Mouse (Mus musculus) right cerebral cortex, postnatal 10 days (tissue): ENCODE data around the gene Gp1ba.
A peak's percentile ranks its signal among the peaks of the same experiment; 100 is the strongest.

ENCODE experiments used
- DNase-seq, 2 experiments: peaks; one replicate each; pipeline ENCODE4 v3.0.0; 2021; ENCODE audit warnings: low spot score in 2 of 2

Gp1ba gene

DNA sequence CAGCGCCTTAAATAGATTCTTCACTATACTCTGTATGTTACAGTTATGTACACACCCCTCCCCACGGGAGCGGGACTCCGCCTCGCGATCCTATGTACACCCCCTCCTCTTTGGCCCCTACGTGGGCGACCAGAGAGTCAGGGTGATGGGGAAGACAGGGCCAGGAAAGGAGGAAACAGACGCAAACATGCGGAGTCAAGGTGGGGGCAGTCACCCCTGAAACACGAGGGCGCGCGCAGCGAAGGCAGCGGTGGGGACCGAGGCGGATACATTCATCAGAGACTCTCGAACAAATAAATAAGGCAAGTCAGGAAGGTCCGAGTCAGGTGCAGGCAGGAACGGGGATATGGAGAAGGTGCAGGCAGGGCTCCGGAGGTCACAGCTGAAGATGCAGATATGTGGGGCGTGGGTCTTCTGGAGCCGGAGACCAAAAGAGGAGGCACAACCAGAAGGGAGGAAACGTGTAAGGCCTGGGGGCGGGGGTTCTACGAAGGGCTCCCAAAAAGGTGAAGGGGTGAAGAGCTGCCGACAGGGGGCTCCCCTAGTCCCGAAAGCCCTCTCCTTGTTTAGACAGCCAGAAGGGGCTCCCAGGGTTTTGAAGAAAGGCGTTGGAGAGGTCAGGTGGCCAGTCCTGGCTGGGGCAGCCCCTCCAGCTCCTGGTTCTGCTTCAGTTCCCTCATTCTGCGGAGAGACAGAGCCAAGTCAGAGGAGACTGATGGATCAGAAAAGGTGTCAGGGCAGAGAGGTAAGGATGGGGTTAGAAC, 30.8 kb downstream of the Gp1ba start:
- peak; percentile 84 to 85 for DNase-seq

GRCm38 (mm10) chr11:70670483-70670882, 31.6 kb downstream of the Gp1ba start:
- no peak for DNase-seq

DNA sequence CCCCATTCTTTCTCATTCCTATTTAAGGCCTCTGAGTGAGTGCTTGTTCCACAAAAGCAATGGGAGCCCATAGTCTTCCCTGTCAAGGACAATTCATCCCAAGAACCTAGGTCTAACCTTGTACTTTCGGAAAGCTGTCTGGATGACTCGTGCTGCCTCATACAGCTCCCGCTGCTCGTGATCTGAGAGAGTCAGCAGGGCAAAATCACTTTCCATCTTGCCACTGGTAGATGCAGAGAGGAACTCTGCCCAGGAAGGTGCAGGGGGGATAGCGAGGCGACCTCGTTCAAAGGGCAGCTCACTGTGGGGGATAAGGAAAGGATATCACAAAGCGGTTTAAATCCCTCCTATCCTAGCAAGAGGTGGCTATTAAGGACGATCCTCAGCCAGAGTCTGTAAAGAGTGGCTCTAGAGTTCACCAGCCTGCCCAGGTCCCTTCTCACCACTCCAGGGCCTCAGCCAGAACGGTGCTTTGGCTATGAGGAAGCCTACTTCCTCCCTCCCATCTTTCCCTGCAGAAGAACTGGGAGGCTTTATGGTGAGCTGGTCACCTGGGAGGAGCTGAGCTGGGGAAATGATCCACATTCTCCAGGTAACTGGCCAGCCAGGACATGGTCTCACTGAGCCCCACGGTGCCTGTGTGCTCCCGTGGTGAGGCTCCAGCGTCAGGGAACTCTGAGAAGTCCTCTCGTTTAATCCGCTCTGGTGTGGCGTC, 32.6 kb downstream of the Gp1ba start:
- no peak for DNase-seq

- no peak for DNase-seq
Observed at GRCm38 (mm10) chr11:70674014-70674413, 35.1 kb downstream of the Gp1ba start.

- no peak for DNase-seq
Observed at GRCm38 (mm10) chr11:70674501-70674900, 35.6 kb downstream of the Gp1ba start.

- no peak for DNase-seq
Observed at GRCm38 (mm10) chr11:70678092-70678491, 39.2 kb downstream of the Gp1ba start.

DNA sequence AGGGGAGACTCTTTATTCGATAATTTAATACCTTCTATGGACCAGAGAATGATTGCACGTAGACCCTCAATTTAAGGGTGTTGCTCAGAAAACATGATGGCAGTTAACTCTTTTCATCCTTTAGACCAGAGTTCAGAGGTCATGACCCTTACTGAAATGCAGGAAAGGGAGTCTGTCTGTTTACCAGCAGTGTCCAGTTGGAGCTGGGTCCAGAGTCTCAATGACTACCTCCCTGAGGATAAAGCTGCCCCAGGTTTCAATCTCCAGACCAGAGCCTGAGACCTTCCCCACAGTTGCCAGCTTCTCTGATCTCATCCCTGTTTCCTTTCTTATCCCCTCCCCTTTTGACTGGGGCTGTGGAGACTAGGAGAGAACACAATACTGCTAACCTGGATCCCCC, 39.7 kb downstream of the Gp1ba start:
- no peak for DNase-seq

DNA sequence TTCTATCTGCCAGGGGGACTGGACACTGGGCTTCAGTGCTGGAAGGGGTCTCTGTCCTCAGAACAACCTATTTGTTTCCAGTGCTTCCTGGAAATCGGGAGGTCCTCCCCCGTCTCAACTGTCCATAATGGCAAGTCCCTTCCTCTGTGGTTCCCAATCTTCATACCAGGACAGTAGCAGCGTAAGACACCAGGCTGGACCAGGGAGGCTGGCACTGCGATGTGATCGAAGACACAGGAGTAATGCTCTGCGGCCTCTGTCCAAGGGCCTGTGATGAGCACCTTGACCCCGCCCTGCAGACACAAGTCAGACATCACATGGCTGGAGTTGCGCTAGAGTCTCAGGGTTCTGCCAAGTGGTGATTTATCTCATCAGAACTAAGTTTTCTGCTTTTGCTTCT, 40.4 kb downstream of the Gp1ba start:
- no peak for DNase-seq

DNA sequence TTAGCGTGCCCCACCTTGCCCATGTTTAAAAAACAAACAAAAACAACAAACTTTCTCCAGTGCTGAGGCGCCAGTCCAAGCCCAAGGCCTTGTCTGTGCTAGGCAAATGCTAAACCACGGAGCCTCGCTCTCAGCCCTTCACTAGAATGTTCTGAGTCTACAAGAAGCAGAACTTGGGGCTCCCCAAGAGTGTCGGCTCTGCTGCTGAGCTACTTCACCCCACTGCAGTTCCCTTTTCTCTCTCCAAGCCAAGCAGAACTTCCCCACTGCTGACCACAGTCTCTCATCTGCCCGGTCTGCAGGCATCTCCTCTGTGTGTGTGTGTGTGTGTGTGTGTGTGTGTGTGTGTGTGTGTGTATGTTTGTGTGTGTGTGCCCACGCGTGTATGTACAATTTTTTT, 41.0 kb downstream of the Gp1ba start:
- peak in 1 of 2 experiments; percentile 63 for DNase-seq

GRCm38 (mm10) chr11:70681170-70681569, 42.2 kb downstream of the Gp1ba start:
- no peak for DNase-seq

DNA sequence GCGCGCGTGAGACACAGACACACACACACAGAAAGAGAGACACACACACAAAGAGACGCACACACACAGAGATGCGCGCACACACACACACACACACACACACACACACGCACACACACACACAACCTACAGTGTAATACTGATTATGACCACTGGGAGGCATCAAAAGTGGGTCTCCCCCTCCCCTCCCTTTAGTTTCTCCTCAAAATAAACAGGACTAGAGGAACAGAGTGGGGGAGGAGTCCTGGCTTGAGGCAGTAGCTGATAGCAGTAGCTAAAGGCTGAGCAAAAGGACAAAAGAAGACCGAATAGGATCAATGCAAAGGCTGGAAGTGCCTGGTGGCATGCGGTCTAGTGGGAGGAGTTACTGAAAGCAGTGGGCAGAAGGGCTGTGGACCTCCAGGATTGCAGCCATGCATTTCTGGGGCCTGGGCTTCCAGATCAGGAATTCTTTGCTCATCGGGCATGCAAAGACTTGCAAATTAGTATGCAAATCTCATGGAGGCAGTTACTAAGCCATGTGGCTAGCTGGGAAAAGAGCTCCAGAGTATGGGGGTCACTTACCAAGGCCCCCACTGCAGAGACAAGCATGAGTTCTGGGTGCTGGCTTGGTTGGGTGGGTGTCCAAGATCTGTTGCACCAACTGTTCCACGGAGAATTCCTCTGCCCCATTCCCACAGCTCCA, 43.1 kb downstream of the Gp1ba start:
- DNase-seq = peak; percentile 65 to 80

GRCm38 (mm10) chr11:70683640-70684039, 44.7 kb downstream of the Gp1ba start:
- DNase-seq = no peak

DNA sequence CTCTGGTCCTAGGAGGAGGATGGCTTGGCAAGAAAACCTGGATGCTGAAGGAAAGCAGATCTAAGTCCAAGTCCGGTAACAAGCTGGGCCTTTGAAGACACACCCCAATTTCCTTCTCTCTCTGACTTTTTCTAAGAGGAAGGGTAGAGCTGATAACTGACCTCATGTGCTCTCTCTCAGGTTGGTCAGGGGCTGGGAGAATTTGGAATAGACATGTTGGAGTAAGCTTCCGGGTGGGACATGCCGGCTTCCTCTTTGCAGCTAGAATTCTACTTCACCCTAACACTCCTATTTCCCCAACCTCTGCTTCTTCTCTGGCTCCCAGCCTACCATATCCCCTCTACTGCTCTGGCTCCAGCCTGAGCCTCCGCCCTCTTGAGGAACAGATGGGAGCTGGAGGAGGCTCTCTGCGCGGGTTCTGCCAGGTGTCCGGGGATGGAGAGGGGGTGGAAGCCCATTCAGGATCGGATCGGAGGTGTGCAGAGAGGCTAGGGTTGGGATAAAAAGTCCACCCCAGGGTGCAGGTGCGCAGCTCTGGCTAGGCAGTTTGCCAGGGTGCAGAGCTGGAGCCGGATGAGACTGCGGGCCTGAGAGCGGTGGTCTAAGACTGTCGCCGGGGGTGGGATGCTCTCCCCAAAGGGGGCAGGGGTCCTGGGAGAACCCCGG, 48.1 kb downstream of the Gp1ba start:
- DNase-seq = peak; percentile 62 to 72

DNA sequence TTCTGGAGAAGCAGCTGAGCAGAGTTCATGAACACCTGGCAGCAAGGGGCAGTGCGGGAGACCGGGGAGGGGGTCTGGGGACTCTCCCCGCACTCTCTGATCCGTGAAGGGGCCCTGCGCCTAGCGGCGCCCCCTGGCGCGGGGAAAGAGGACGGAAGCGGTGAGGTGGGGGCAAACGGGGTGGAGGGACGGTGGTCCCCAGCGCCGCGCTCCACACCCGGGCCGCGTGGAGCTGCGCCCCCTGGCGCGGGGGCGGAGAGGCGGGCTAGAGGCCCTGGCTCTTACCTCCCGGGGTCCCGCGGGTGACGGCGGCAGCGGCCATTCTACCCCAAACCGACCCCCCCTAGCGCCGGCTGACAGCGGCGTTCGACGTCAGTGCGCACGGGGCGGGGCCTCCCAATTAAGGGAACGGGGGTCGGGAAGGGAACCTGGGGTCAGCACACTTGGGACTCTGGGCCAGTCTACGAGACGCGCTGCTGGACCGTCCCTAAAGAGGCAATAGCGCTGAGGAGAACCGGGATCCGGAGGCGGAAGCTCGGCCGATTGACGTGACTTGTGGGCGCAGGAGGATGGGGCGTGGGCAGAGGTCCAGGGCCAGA, 48.8 kb downstream of the Gp1ba start, which contains the start of gene Camta2:
TSS of gene Camta2 (minus strand) at position 505 of the 599 bp plus-strand sequence.
- DNase-seq = peak; percentile 89 to 92

GRCm38 (mm10) chr11:70688372-70688771, 49.5 kb downstream of the Gp1ba start:
- DNase-seq = no peak

DNA sequence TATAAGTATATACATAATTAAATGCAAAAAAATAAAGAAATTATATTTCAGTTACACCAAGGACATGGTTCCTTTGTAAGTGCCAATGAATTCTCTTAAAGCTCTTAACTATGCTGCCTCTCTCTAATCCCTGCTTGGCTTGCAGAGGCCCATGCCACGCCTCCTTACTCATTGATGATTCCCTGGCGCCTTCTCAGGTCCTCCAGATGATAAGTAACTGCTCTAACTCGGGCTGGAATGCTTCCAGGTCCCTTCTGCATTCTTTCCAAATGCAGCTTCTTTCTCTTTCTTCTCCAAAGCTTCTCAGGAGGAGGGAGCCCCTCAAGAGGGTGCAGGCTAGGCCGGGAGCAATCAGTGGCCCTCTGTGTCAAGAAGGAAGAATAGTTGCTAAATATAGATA, 50.7 kb downstream of the Gp1ba start:
- no peak for DNase-seq
